Mouse (Mus musculus) forebrain, postnatal 0 days (tissue): ENCODE data around the gene 1700001C02Rik. TPM values are rescaled to one million over a fixed set of nuclear protein-coding genes. Genes with fewer than 3 reads are reported as not detected.
A peak's percentile ranks its signal among the peaks of the same experiment; 100 is the strongest.

Source experiments
- ATAC-seq: fragments of 200-750 bp; cut with Nextera tagmentation; 2 replicates; pipeline ENCODE4 v1.8.0; 2017; ENCODE audit warnings: mild to moderate bottlenecking, moderate library complexity
- DNase-seq: peaks from one replicate; pipeline ENCODE4 v3.0.0-alpha.2; 2015
- H3K27ac ChIP-seq: fragments of 300-500 bp; sonication (generic); 2 replicates; pipeline ENCODE4 v1.5.1; 2014; ENCODE audit warnings: low read depth, mild to moderate bottlenecking, antibody characterized with exemption, low read length, moderate library complexity, mixed read lengths
- H3K27me3 ChIP-seq: fragments of 300-500 bp; sonication (generic); 2 replicates; pipeline ENCODE4 v1.6.1; 2014; ENCODE audit warnings: mild to moderate bottlenecking, low read length, mixed read lengths; ENCODE audit not compliant: insufficient read depth
- H3K36me3 ChIP-seq: fragments of 300-500 bp; sonication (generic); 2 replicates; pipeline ENCODE4 v1.6.1; 2014; ENCODE audit warnings: mild to moderate bottlenecking, moderate library complexity; ENCODE audit not compliant: insufficient read depth
- H3K4me1 ChIP-seq: fragments of 300-500 bp; sonication (generic); 2 replicates; pipeline ENCODE4 v1.6.1; 2014; ENCODE audit warnings: antibody characterized with exemption; ENCODE audit not compliant: insufficient read depth
- H3K4me2 ChIP-seq: fragments of 300-500 bp; sonication (generic); 2 replicates; pipeline ENCODE4 v1.6.1; 2014; ENCODE audit warnings: low read depth, mild to moderate bottlenecking, moderate library complexity
- H3K4me3 ChIP-seq: fragments of 300-500 bp; sonication (generic); 2 replicates; pipeline ENCODE4 v1.5.1; 2014; ENCODE audit warnings: low read depth, low read length, mixed read lengths
- H3K9ac ChIP-seq: fragments of 300-500 bp; sonication (generic); 2 replicates; pipeline ENCODE4 v1.6.1; 2014; ENCODE audit warnings: mild to moderate bottlenecking
- H3K9me3 ChIP-seq: fragments of 300-500 bp; sonication (generic); 2 replicates; pipeline ENCODE4 v1.6.1; 2016; ENCODE audit warnings: low read length
- CTCF ChIP-seq: sonication (generic); IDR thresholded peaks from 2 replicates; pipeline ENCODE4 v1.5.1; 2016; ENCODE audit warnings: antibody characterized with exemption, control low read depth, low read depth
- WGBS: fragments of 180-500 bp; shearing (Covaris S2); extraction: QIAGEN DNeasy Blood & Tissue Kit; methylation state at CpG from one replicate; pipeline ENCODE4 v1.1.7; 2014; 5-methylcytosine and 5-hydroxymethylcytosine counted together
- polyA plus RNA-seq: library from polyadenylated mRNA; unstranded; fragments of >200 nt; fragmentation: Nextera tagmentation; extraction: Ambion mirVana; gene quantifications from 2 replicates; pipeline ENCODE4 v1.2.1, GENCODE M21; 2015
- total RNA-seq: library from RNA; depleted of rRNA; stranded (reverse); fragments of >200 nt; gene quantifications from 2 replicates; pipeline ENCODE4 v1.2.3, GENCODE M21; 2014

Gene 1700001C02Rik
- total and polyA plus RNA-seq, 2 experiments from 2014 or later: 1.0 to 6.8 TPM

DNA sequence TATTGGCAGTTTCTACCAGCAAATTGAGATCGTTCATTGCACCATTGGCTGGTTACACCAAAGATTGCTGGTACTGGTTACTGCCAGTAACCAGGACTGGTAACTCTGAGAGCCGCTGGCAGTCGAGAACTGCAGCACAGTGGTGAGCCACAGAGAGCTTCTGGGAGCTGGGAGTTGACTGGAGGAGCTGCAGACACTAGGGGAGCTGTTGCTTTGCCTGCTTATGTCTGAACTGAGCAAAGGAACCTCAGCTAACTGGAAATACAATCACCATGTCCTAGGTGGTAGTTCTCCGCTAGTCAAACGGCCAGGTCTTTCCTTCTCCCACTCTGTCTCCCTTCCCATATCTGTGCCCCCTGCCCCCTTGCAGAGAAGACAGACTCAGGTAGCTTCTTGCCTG is 23.7 kb upstream of the 1700001C02Rik start:
- no peak overlapping the region for H3K4me3 ChIP-seq
- no peaks in the 10 kb centered on the region for H3K36me3 ChIP-seq
- no peaks in the 10 kb centered on the region for H3K9me3 ChIP-seq
- H3K27ac ChIP-seq: no peak overlapping the region
- no peak for DNase-seq
- peak; percentile 59 for TF ChIP-seq CTCF
- ATAC-seq: no peak
- no peak overlapping the region for H3K4me2 ChIP-seq
- H3K4me1 ChIP-seq: no peaks in the 10 kb centered on the region
- no peak overlapping the region for H3K9ac ChIP-seq
- 70% methylated on average over 5 of the region's 5 CpGs for WGBS
- H3K27me3 ChIP-seq: no peaks in the 10 kb centered on the region

GRCm38 (mm10) chr5:30444327-30444895 is 21.4 kb upstream of the 1700001C02Rik start:
- no peaks in the 10 kb centered on the region for H3K4me1 ChIP-seq

GRCm38 (mm10) chr5:30456056-30456455 is 9.8 kb upstream of the 1700001C02Rik start:
- no peak overlapping the region for H3K27ac ChIP-seq
- no peaks in the 10 kb centered on the region for H3K9me3 ChIP-seq
- TF ChIP-seq CTCF: peak; percentile 59
- 54% methylated on average over 6 of the region's 6 CpGs for WGBS
- H3K9ac ChIP-seq: no peak overlapping the region
- no peak for ATAC-seq
- DNase-seq: no peak
- no peaks in the 10 kb centered on the region for H3K36me3 ChIP-seq
- no peaks in the 10 kb centered on the region for H3K27me3 ChIP-seq
- H3K4me3 ChIP-seq: no peak overlapping the region
- no peak overlapping the region for H3K4me2 ChIP-seq
- 0 out of 2 replicates have a peak, but pooled peaks cover under 1% of the 10 kb centered on the region for H3K4me1 ChIP-seq

More at GRCm38 (mm10) chr5:30444327-30444895, 21.4 kb upstream of the 1700001C02Rik start:
- Histone ChIP-seq H3K4me3 (no peak overlapping the region), H3K27me3 (no peaks in the 10 kb centered on the region), H3K27ac (no peak overlapping the region), H3K4me2 (no peak overlapping the region), H3K36me3 (no peaks in the 10 kb centered on the region), H3K9ac (no peak overlapping the region), H3K9me3 (no peaks in the 10 kb centered on the region)
- no peak for TF ChIP-seq CTCF
- ATAC-seq (no peak), DNase-seq (no peak)
- 80% methylated on average over 13 of the region's 13 CpGs for WGBS

DNA sequence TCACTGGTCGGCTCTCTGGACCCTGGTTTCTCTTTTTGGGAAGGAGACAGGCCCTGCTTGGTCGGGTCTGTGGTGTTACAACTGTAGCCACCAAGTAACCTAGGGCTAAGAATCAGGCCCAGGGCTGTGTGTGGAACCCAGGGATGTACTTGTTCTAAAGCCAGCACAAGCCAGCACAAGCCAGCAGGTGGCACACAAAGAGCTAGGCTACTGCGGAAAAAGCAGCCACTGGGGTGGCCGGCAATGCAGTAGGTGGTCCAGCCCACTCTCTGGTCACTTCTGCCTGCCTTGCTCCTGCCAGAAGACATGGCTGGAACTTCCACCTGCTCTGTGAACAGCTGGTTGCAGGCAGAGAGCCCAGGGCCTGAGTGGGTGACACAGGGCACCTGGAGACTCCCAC is 5.7 kb upstream of the 1700001C02Rik start:
- Histone ChIP-seq H3K27me3 (no peaks in the 10 kb centered on the region), H3K9ac (no peak overlapping the region), H3K27ac (no peak overlapping the region), H3K4me1 (peaks cover 13% of the 10 kb centered on the region), H3K4me2 (no peak overlapping the region), H3K36me3 (no peaks in the 10 kb centered on the region), H3K9me3 (no peaks in the 10 kb centered on the region), H3K4me3 (no peak overlapping the region)
- TF ChIP-seq CTCF: peak; percentile 60
- ATAC-seq: no peak
- peak; percentile 36 for DNase-seq
- 31% methylated on average over 4 of the region's 4 CpGs for WGBS

- peak within 1 kb of the TSS; percentile 25; the same call in 1 of the 2 replicates for H3K9ac ChIP-seq
- TF ChIP-seq CTCF: no peak
- no peaks in the 10 kb centered on the region for H3K9me3 ChIP-seq
- DNase-seq (peak; percentile 82), ATAC-seq (peak; percentile 90)
- no peak within 1 kb of the TSS for H3K27ac ChIP-seq
- H3K36me3 ChIP-seq: no peaks in the 10 kb centered on the region
- 7% methylated on average over 12 of the region's 12 CpGs for WGBS
- peak within 1 kb of the TSS; percentile 43 for H3K4me2 ChIP-seq
- no peaks in the 10 kb centered on the region for H3K27me3 ChIP-seq
- peaks cover 18% of the 10 kb centered on the region for H3K4me1 ChIP-seq
- H3K4me3 ChIP-seq: peak within 1 kb of the TSS; percentile 14
These were observed 4.0 kb upstream of the 1700001C02Rik start, which contains the start of gene Otof for GRCm38 (mm10) chr5:30461821-30462220. Gene Otof (minus strand): TSS chr5:30461932.

- 16% methylated on average over 9 of the region's 9 CpGs for WGBS
- peak overlapping the region; percentile 37 for H3K9ac ChIP-seq
- peak overlapping the region; percentile 54 for H3K4me2 ChIP-seq
- H3K27me3 ChIP-seq: no peaks in the 10 kb centered on the region
- H3K4me3 ChIP-seq: peak overlapping the region; percentile 27
- peak; percentile 84 for DNase-seq
- ATAC-seq: peak; percentile 78
- no peak for TF ChIP-seq CTCF
- H3K9me3 ChIP-seq: no peaks in the 10 kb centered on the region
- peak overlapping the region; percentile 64 for H3K27ac ChIP-seq
- peaks cover 14% of the 10 kb centered on the region for H3K4me1 ChIP-seq
- no peaks in the 10 kb centered on the region for H3K36me3 ChIP-seq
These were observed 468 bp downstream of the 1700001C02Rik start for GRCm38 (mm10) chr5:30466315-30466714.

DNA sequence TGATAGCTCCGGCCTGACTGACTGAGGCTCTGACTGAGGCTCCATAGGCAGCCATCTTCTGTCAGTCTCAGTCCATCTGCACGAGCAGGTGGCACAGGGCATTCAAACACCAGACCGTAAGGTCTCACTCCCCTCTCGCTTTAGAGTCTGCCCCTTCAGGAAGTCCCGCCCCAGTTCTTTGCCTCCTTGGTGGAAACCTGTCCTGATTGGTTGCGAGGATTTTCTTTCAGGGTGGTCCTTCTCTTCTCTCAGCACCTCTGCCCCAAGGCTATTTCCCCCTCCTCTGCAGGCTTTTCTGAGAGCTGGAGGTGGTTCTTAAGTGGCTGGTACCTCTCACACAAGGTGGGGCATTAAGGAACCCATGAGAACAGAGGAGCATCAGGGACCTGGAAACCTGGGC is 4.6 kb downstream of the 1700001C02Rik start:
- Histone ChIP-seq H3K27ac (no peak overlapping the region), H3K4me2 (no peak overlapping the region)
- 62% methylated on average over 6 of the region's 6 CpGs for WGBS

More for the DNA sequence above, 4.6 kb downstream of the 1700001C02Rik start:
- Histone ChIP-seq H3K36me3 (no peaks in the 10 kb centered on the region), H3K4me3 (no peak overlapping the region), H3K9ac (no peak overlapping the region), H3K9me3 (no peaks in the 10 kb centered on the region), H3K27me3 (no peaks in the 10 kb centered on the region), H3K4me1 (peaks cover 4% of the 10 kb centered on the region; the same call in 1 of the 2 replicates)
- TF ChIP-seq CTCF: no peak
- DNase-seq (no peak), ATAC-seq (no peak)
